Mouse (Mus musculus): ENCODE measurements around the gene Tenm4. TPM values are rescaled to one million over a fixed set of nuclear protein-coding genes. Genes with fewer than 3 reads are reported as not detected.

Gene Tenm4
- polyA plus RNA-seq, 1 experiment from 2014 or later = 11.4 TPM

DNA sequence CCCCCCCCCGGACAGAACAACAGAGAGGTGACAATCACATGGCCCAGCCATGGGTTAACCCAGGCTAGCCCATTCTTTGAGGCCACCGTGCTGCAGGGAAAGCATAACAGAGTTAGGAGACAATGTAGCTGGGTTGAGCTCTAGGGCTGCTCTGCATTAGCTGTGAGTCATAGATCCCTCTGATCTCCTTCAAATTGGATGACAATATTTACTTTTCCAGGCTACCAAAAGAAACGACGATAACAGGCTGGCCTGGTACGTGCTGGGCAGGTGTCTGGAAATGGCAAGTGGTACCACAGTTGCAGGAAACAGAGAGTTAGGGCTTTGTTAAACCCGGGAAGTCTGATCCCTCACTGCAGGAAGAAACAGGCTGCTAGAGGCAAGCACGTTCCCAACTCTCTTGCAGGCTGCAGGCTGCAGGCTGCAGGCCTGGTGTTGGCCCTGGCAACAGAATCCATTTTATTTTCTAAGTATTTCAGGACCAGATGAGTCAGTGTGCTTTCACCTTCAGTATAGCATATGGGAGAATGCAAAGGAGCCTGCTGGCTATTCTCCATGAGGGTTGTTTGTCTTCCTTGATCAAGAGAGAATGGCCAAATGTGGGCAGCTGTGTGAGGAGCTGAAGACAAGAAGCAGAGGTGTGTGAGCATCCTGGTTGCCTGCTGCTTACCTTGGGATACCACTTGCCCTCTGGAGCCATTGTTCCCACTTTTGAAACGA lies 353.6 kb downstream of the Tenm4 start:
- Histone ChIP-seq H3K4me1 (ENCODE audit: control insufficient read depth, insufficient read depth, low read length) (0 out of 2 replicates have a peak, but pooled peaks cover 2% of the 10 kb centered on the region), H3K9me3 (replicated peaks; ENCODE audit: control insufficient read depth, low read length) (no peaks in the 10 kb centered on the region), H3K27ac (ENCODE audit: low read depth, low read length) (no peak overlapping the region), H3K4me3 (ENCODE audit: low read depth, low read length) (no peak overlapping the region), H3K4me2 (no peak overlapping the region), H3K27me3 (ENCODE audit: control insufficient read depth, insufficient read depth, low read length) (peaks cover 27% of the 10 kb centered on the region), H3K9ac (ENCODE audit: low read depth, low read length) (no peak overlapping the region), H3K36me3 (ENCODE audit: control insufficient read depth, insufficient read depth, low read length) (no peaks in the 10 kb centered on the region)
- no peak for ATAC-seq (replicated peaks; ENCODE audit: insufficient number of reproducible peaks, low FRiP score, low TSS enrichment)
- WGBS (ENCODE audit: insufficient replicate concordance) = 51% methylated on average over 8 of the region's 8 CpGs

DNA sequence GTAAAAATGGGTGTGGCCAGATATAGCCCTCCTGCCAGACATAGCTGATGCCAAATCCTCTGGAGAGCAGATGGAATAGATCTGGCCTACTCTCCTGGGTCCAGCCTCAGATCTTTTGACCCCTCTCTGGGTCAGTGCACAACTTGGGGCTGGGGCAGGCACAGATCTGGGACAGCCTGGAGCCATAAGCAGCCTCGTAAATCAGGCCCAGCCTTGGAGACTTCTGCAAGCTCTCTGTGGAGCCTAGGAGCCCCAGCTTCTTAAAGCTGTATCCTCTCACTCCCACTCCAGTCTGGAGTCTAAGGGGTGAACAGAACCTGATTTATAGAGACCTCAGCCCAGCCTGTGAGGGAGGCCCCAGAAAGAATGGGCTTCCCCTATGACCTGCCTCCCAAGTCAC lies 354.3 kb downstream of the Tenm4 start:
- ATAC-seq (replicated peaks; ENCODE audit: insufficient number of reproducible peaks, low FRiP score, low TSS enrichment) = no peak
- no peak overlapping the region for H3K27ac ChIP-seq (ENCODE audit: low read depth, low read length)
- WGBS (ENCODE audit: insufficient replicate concordance) = 83% methylated on average over 1 of the region's 1 CpGs
- peaks cover 27% of the 10 kb centered on the region for H3K27me3 ChIP-seq (ENCODE audit: control insufficient read depth, insufficient read depth, low read length)
- H3K4me2 ChIP-seq = no peak overlapping the region
- no peaks in the 10 kb centered on the region for H3K36me3 ChIP-seq (ENCODE audit: control insufficient read depth, insufficient read depth, low read length)
- H3K9ac ChIP-seq (ENCODE audit: low read depth, low read length) = no peak overlapping the region
- no peaks in the 10 kb centered on the region for H3K9me3 ChIP-seq (replicated peaks; ENCODE audit: control insufficient read depth, low read length)
- no peak overlapping the region for H3K4me3 ChIP-seq (ENCODE audit: low read depth, low read length)
- 0 out of 2 replicates have a peak, but pooled peaks cover 2% of the 10 kb centered on the region for H3K4me1 ChIP-seq (ENCODE audit: control insufficient read depth, insufficient read depth, low read length)

DNA sequence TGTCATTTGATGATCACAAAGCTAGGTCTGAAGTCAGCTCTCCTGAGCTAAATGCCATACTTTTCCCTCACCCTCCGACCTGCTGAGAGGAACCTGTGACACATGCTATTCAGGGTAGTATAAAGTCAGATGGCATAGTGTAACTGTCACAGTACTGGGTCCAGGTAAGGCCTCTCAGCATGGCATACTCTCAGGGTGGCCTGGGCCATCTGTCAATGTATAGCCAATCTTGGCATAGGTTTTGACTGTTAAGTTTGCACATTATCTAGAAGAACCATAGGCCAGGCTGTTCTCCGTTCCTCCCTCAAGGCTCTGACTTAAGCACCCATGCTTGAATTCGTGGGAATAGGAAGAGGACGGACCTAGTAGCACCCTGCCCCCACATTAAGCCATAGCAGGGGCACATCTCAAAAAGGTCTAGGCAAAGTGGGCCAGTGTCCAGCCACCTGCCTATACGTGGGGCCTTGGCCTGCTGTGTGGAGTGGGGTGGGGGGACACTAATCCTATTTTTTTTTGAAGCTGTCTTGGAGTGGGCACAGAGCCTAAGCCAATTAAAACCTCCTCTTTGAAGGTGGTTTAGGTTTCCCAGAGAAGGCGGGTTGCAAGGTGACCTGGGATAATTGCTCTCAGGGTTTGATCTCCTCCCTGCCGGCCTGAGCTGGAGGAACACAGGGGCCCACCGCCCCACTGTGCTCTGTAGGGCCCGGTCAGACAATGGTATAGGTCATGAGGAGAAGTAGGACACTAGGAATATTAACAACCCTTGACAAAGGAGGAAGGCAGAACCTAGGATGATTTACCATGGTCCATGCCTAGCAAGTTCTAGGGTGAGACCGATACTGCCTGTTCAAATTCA lies 359.8 kb downstream of the Tenm4 start:
- H3K27me3 ChIP-seq (ENCODE audit: control insufficient read depth, insufficient read depth, low read length) = peaks cover 8% of the 10 kb centered on the region; the same call in 1 of the 2 replicates

DNA sequence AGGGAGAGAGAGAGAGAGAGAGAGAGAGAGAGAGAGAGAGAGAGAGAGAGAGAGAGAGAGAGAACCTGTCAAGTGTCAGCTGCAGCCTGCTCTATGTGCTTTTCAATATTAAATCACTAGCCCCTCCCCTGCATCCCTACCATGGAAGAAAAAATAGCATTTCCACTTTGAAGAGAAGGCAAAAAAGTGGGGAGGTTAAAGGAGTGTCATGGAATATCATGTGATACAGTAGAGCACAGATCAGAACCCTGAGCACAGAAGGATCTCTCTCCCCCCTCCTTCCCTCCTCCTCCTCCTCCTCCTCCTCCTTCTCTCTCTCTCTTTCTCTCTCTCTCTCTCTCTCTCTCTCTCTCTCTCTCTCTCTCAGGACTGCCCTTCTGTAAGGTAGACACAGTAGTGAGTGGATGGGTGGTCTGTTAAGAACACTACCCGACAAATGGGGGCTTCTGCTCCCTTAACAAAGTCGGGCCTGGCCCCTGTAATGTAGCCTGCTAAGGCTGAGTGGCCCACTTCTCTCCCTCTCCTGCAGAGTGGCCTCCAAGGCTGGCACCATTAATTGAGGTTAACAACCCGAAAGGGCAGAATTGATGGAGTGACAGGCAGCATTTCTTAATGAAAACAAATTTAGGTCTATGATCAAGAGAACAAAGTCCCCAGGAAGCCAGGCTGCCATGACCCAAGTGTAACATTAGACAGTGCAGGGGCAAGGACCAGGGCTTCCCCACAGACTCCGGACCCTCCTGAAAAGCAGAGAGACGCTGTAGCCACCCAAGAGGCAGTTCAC lies 361.1 kb downstream of the Tenm4 start:
- Histone ChIP-seq H3K4me2 (no peak overlapping the region), H3K9ac (ENCODE audit: low read depth, low read length) (no peak overlapping the region), H3K4me1 (ENCODE audit: control insufficient read depth, insufficient read depth, low read length) (no peaks in the 10 kb centered on the region), H3K9me3 (replicated peaks; ENCODE audit: control insufficient read depth, low read length) (no peaks in the 10 kb centered on the region), H3K27me3 (ENCODE audit: control insufficient read depth, insufficient read depth, low read length) (peaks cover 6% of the 10 kb centered on the region; the same call in 1 of the 2 replicates), H3K27ac (ENCODE audit: low read depth, low read length) (no peak overlapping the region), H3K36me3 (ENCODE audit: control insufficient read depth, insufficient read depth, low read length) (no peaks in the 10 kb centered on the region), H3K4me3 (ENCODE audit: low read depth, low read length) (no peak overlapping the region)
- WGBS (ENCODE audit: insufficient replicate concordance) = 53% methylated on average over 5 of the region's 5 CpGs
- ATAC-seq (replicated peaks; ENCODE audit: insufficient number of reproducible peaks, low FRiP score, low TSS enrichment) = no peak

More for the DNA sequence above, 359.8 kb downstream of the Tenm4 start:
- H3K27ac ChIP-seq (ENCODE audit: low read depth, low read length) = no peak overlapping the region
- H3K9ac ChIP-seq (ENCODE audit: low read depth, low read length) = no peak overlapping the region
- no peak for ATAC-seq (replicated peaks; ENCODE audit: insufficient number of reproducible peaks, low FRiP score, low TSS enrichment)
- 69% methylated on average over 10 of the region's 10 CpGs for WGBS (ENCODE audit: insufficient replicate concordance)
- no peaks in the 10 kb centered on the region for H3K9me3 ChIP-seq (replicated peaks; ENCODE audit: control insufficient read depth, low read length)
- no peaks in the 10 kb centered on the region for H3K36me3 ChIP-seq (ENCODE audit: control insufficient read depth, insufficient read depth, low read length)
- H3K4me1 ChIP-seq (ENCODE audit: control insufficient read depth, insufficient read depth, low read length) = no peaks in the 10 kb centered on the region
- no peak overlapping the region for H3K4me3 ChIP-seq (ENCODE audit: low read depth, low read length)
- no peak overlapping the region for H3K4me2 ChIP-seq

DNA sequence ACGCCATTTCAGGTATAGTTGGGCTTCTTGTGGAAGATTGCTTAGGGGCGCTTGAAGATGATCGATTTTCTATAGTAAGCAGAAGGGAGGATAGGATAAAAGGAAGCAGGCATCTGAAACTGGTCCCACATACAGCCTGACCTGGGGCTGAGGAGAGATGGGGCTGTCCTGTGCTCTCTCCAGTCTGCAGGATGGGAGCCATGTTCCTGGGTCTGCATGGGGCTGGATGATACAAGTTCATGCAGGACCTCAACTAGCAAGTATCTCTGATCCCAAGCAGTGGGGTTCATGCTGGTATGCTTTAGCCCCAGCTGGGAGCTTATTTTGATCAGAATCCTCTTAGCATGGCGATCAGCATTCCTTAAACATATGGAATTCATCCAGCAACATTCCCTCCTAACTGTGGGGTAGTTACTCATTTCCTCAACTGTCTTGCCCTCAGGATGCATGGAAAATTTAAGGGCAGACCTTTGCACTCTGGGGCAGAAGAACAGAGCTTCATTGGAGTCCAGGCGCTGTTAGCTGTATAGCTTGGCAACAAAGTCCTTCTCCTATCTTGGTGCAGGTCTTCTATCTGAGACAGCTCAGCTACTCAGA lies 361.9 kb downstream of the Tenm4 start:
- Histone ChIP-seq H3K4me2 (no peak overlapping the region), H3K27me3 (ENCODE audit: control insufficient read depth, insufficient read depth, low read length) (peaks cover 5% of the 10 kb centered on the region; the same call in 1 of the 2 replicates)
- 76% methylated on average over 5 of the region's 5 CpGs for WGBS (ENCODE audit: insufficient replicate concordance)

DNA sequence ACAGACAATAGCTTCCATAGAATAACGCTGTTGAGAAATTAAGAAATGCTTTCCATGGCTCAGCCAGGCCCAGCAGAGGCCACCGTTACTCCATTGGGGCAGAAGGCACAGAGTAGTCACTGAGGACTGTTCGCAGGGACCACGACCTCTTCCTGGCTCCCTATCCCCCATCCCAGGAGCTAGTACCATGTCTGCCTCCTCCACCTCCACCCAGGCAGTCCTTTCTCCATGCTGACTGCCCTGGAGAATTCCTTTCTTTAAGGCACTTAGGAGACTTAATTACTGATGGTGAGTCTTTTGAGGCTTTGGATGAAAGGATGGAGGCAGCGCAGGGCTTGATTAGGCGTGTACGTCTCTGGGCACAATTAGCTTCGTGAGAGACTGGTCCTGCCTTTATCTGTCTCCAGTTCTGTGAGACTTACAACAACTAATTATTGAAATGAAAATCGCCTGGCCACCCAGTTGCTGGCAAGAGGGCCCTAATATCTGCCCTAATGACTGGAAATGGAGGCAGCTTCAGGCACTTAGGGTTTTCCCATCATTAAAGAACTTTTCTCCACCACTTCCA lies 365.4 kb downstream of the Tenm4 start:
- Histone ChIP-seq H3K9me3 (replicated peaks; ENCODE audit: control insufficient read depth, low read length) (no peaks in the 10 kb centered on the region), H3K4me1 (ENCODE audit: control insufficient read depth, insufficient read depth, low read length) (peaks cover 15% of the 10 kb centered on the region), H3K36me3 (ENCODE audit: control insufficient read depth, insufficient read depth, low read length) (no peaks in the 10 kb centered on the region), H3K4me2 (no peak overlapping the region), H3K9ac (ENCODE audit: low read depth, low read length) (no peak overlapping the region), H3K4me3 (ENCODE audit: low read depth, low read length) (no peak overlapping the region), H3K27me3 (ENCODE audit: control insufficient read depth, insufficient read depth, low read length) (no peaks in the 10 kb centered on the region), H3K27ac (ENCODE audit: low read depth, low read length) (no peak overlapping the region)
- ATAC-seq (replicated peaks; ENCODE audit: insufficient number of reproducible peaks, low FRiP score, low TSS enrichment) = no peak
- WGBS (ENCODE audit: insufficient replicate concordance) = 76% methylated on average over 9 of the region's 9 CpGs

More for the DNA sequence above, 361.9 kb downstream of the Tenm4 start:
- no peaks in the 10 kb centered on the region for H3K9me3 ChIP-seq (replicated peaks; ENCODE audit: control insufficient read depth, low read length)
- H3K4me3 ChIP-seq (ENCODE audit: low read depth, low read length) = no peak overlapping the region
- no peaks in the 10 kb centered on the region for H3K36me3 ChIP-seq (ENCODE audit: control insufficient read depth, insufficient read depth, low read length)
- no peak for ATAC-seq (replicated peaks; ENCODE audit: insufficient number of reproducible peaks, low FRiP score, low TSS enrichment)
- H3K4me1 ChIP-seq (ENCODE audit: control insufficient read depth, insufficient read depth, low read length) = no peaks in the 10 kb centered on the region
- no peak overlapping the region for H3K27ac ChIP-seq (ENCODE audit: low read depth, low read length)
- H3K9ac ChIP-seq (ENCODE audit: low read depth, low read length) = no peak overlapping the region

DNA sequence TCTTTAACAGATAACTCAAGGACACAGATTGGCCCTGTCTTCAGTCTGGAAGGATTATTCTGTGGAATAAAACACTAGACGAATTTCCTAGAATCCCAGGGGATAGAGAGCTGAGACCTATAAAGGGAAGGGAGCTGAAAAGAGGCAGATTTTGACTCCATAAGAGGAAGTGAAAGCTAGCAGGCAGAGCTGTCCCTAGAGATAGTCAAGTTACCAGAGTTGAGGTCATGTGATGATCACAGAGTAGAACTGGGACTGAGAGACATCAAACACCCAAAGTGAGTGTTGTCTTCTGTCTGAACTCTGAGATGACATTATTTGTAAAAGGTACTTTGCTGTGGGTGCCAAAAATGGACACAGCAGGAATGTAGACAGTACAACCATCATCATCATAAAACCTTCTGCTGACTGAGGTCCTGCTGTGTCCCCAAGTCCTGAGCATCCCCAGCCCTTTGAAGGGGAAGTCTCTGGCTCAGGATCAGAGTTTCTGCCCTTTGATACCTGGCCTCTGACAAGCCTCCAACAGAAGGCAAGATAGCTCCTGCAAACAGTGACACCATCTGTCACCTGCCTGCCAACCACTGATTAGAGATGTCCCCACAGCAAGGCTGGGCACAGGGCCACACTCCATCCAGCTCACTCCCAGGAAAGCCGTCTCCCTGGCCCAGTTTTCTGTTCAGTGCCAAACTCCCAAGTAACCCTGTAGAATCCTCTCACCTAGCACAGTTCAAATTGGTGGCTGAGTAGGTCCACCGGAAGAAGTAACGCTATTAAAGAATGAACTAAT lies 368.4 kb downstream of the Tenm4 start:
- no peak overlapping the region for H3K4me2 ChIP-seq
- H3K27ac ChIP-seq (ENCODE audit: low read depth, low read length) = no peak overlapping the region
- ATAC-seq (replicated peaks; ENCODE audit: insufficient number of reproducible peaks, low FRiP score, low TSS enrichment) = no peak
- 78% methylated on average over 4 of the region's 4 CpGs for WGBS (ENCODE audit: insufficient replicate concordance)
- H3K4me1 ChIP-seq (ENCODE audit: control insufficient read depth, insufficient read depth, low read length) = peaks cover 15% of the 10 kb centered on the region
- H3K9ac ChIP-seq (ENCODE audit: low read depth, low read length) = no peak overlapping the region
- no peaks in the 10 kb centered on the region for H3K36me3 ChIP-seq (ENCODE audit: control insufficient read depth, insufficient read depth, low read length)
- no peaks in the 10 kb centered on the region for H3K9me3 ChIP-seq (replicated peaks; ENCODE audit: control insufficient read depth, low read length)
- H3K4me3 ChIP-seq (ENCODE audit: low read depth, low read length) = no peak overlapping the region
- H3K27me3 ChIP-seq (ENCODE audit: control insufficient read depth, insufficient read depth, low read length) = no peaks in the 10 kb centered on the region

All from heart, embryonic 11.5 days (tissue).